Mouse (Mus musculus): ENCODE results near the gene Tldc1. TPM values are rescaled to one million over a fixed set of nuclear protein-coding genes. Genes with fewer than 3 reads are reported as not detected.

Gene Tldc1
- polyA plus RNA-seq, 1 experiment from 2014 or later: 17.8 TPM

- H3K36me3 ChIP-seq (ENCODE audit: control insufficient read depth, insufficient read depth, low read length): peaks cover 10% of the 10 kb centered on the region
- no peak overlapping the region for H3K27ac ChIP-seq (ENCODE audit: low read length)
- WGBS: 65% methylated on average over 7 of the region's 7 CpGs
- no peak overlapping the region for H3K4me2 ChIP-seq (ENCODE audit: low read depth, low read length)
- no peak for ATAC-seq
- no peaks in the 10 kb centered on the region for H3K9me3 ChIP-seq (ENCODE audit: control insufficient read depth, low read length)
- no peak overlapping the region for H3K4me3 ChIP-seq (ENCODE audit: low read length)
- H3K9ac ChIP-seq (ENCODE audit: low read depth, low read length): no peak overlapping the region; the same call in 1 of the 2 replicates
- H3K27me3 ChIP-seq (replicated peaks; ENCODE audit: control insufficient read depth, insufficient read depth, low read length): no peaks in the 10 kb centered on the region
- peaks cover 23% of the 10 kb centered on the region for H3K4me1 ChIP-seq (ENCODE audit: control insufficient read depth, insufficient read depth, low read length)
These were observed 41.1 kb upstream of the Tldc1 start for GRCm38 (mm10) chr8:119819316-119819715.

- no peak for ATAC-seq
- peak overlapping the region; percentile 47 for H3K27ac ChIP-seq (ENCODE audit: low read length)
- peaks cover 10% of the 10 kb centered on the region for H3K36me3 ChIP-seq (ENCODE audit: control insufficient read depth, insufficient read depth, low read length)
- peaks cover 41% of the 10 kb centered on the region for H3K4me1 ChIP-seq (ENCODE audit: control insufficient read depth, insufficient read depth, low read length)
- no peak overlapping the region for H3K4me3 ChIP-seq (ENCODE audit: low read length)
- no peaks in the 10 kb centered on the region for H3K9me3 ChIP-seq (ENCODE audit: control insufficient read depth, low read length)
- no peaks in the 10 kb centered on the region for H3K27me3 ChIP-seq (replicated peaks; ENCODE audit: control insufficient read depth, insufficient read depth, low read length)
- H3K4me2 ChIP-seq (ENCODE audit: low read depth, low read length): no peak overlapping the region
- 38% methylated on average over 12 of the region's 12 CpGs for WGBS
- H3K9ac ChIP-seq (ENCODE audit: low read depth, low read length): 0 out of 2 replicates have a peak overlapping the region, but pooled peaks have one; percentile 18
These were observed 39.2 kb upstream of the Tldc1 start for GRCm38 (mm10) chr8:119817446-119817845.

GRCm38 (mm10) chr8:119816219-119816618, 38.0 kb upstream of the Tldc1 start:
- H3K9ac ChIP-seq (ENCODE audit: low read depth, low read length): no peak overlapping the region
- H3K27ac ChIP-seq (ENCODE audit: low read length): no peak overlapping the region

GRCm38 (mm10) chr8:119812650-119813431, 34.6 kb upstream of the Tldc1 start:
- ATAC-seq: peak; percentile 79
- Histone ChIP-seq H3K4me3 (ENCODE audit: low read length) (peak overlapping the region; percentile 10; the same call in 1 of the 2 replicates), H3K27ac (ENCODE audit: low read length) (peak overlapping the region; percentile 97), H3K4me2 (ENCODE audit: low read depth, low read length) (peak overlapping the region; percentile 44), H3K27me3 (replicated peaks; ENCODE audit: control insufficient read depth, insufficient read depth, low read length) (no peaks in the 10 kb centered on the region), H3K4me1 (ENCODE audit: control insufficient read depth, insufficient read depth, low read length) (peaks cover 55% of the 10 kb centered on the region), H3K9ac (ENCODE audit: low read depth, low read length) (peak overlapping the region; percentile 59), H3K36me3 (ENCODE audit: control insufficient read depth, insufficient read depth, low read length) (peaks cover 6% of the 10 kb centered on the region; the same call in 1 of the 2 replicates), H3K9me3 (ENCODE audit: control insufficient read depth, low read length) (no peaks in the 10 kb centered on the region)
- WGBS: 49% methylated on average over 12 of the region's 12 CpGs

More at GRCm38 (mm10) chr8:119816219-119816618, 38.0 kb upstream of the Tldc1 start:
- H3K27me3 ChIP-seq (replicated peaks; ENCODE audit: control insufficient read depth, insufficient read depth, low read length): no peaks in the 10 kb centered on the region
- WGBS: 76% methylated on average over 6 of the region's 6 CpGs
- peaks cover 53% of the 10 kb centered on the region for H3K4me1 ChIP-seq (ENCODE audit: control insufficient read depth, insufficient read depth, low read length)
- H3K36me3 ChIP-seq (ENCODE audit: control insufficient read depth, insufficient read depth, low read length): peaks cover 7% of the 10 kb centered on the region; the same call in 1 of the 2 replicates
- H3K4me3 ChIP-seq (ENCODE audit: low read length): no peak overlapping the region
- H3K4me2 ChIP-seq (ENCODE audit: low read depth, low read length): no peak overlapping the region
- ATAC-seq: no peak
- H3K9me3 ChIP-seq (ENCODE audit: control insufficient read depth, low read length): no peaks in the 10 kb centered on the region

- H3K4me3 ChIP-seq (ENCODE audit: low read length): no peak overlapping the region
- H3K27ac ChIP-seq (ENCODE audit: low read length): peak overlapping the region; percentile 97
- no peaks in the 10 kb centered on the region for H3K27me3 ChIP-seq (replicated peaks; ENCODE audit: control insufficient read depth, insufficient read depth, low read length)
- H3K9ac ChIP-seq (ENCODE audit: low read depth, low read length): no peak overlapping the region
- peaks cover 6% of the 10 kb centered on the region; the same call in 1 of the 2 replicates for H3K36me3 ChIP-seq (ENCODE audit: control insufficient read depth, insufficient read depth, low read length)
- H3K9me3 ChIP-seq (ENCODE audit: control insufficient read depth, low read length): no peaks in the 10 kb centered on the region
- ATAC-seq: no peak
- WGBS: 42% methylated on average over 6 of the region's 6 CpGs
- no peak overlapping the region for H3K4me2 ChIP-seq (ENCODE audit: low read depth, low read length)
- peaks cover 51% of the 10 kb centered on the region for H3K4me1 ChIP-seq (ENCODE audit: control insufficient read depth, insufficient read depth, low read length)
These were observed 33.7 kb upstream of the Tldc1 start for GRCm38 (mm10) chr8:119811925-119812324.

GRCm38 (mm10) chr8:119810953-119811499, 32.8 kb upstream of the Tldc1 start:
- Histone ChIP-seq H3K36me3 (ENCODE audit: control insufficient read depth, insufficient read depth, low read length) (peaks cover 6% of the 10 kb centered on the region; the same call in 1 of the 2 replicates), H3K9ac (ENCODE audit: low read depth, low read length) (peak overlapping the region; percentile 39), H3K4me3 (ENCODE audit: low read length) (no peak overlapping the region), H3K4me1 (ENCODE audit: control insufficient read depth, insufficient read depth, low read length) (peaks cover 60% of the 10 kb centered on the region), H3K4me2 (ENCODE audit: low read depth, low read length) (no peak overlapping the region), H3K27me3 (replicated peaks; ENCODE audit: control insufficient read depth, insufficient read depth, low read length) (no peaks in the 10 kb centered on the region), H3K27ac (ENCODE audit: low read length) (peak overlapping the region; percentile 97), H3K9me3 (ENCODE audit: control insufficient read depth, low read length) (no peaks in the 10 kb centered on the region)
- WGBS: 51% methylated on average over 14 of the region's 14 CpGs
- peak; percentile 62 for ATAC-seq

- peak overlapping the region; percentile 39 for H3K9ac ChIP-seq (ENCODE audit: low read depth, low read length)
- no peak overlapping the region for H3K4me3 ChIP-seq (ENCODE audit: low read length)
- ATAC-seq: no peak
- H3K27ac ChIP-seq (ENCODE audit: low read length): peak overlapping the region; percentile 84
- no peaks in the 10 kb centered on the region for H3K9me3 ChIP-seq (ENCODE audit: control insufficient read depth, low read length)
- peaks cover 67% of the 10 kb centered on the region for H3K4me1 ChIP-seq (ENCODE audit: control insufficient read depth, insufficient read depth, low read length)
- H3K36me3 ChIP-seq (ENCODE audit: control insufficient read depth, insufficient read depth, low read length): peaks cover 3% of the 10 kb centered on the region; the same call in 1 of the 2 replicates
- no peaks in the 10 kb centered on the region for H3K27me3 ChIP-seq (replicated peaks; ENCODE audit: control insufficient read depth, insufficient read depth, low read length)
- no peak overlapping the region for H3K4me2 ChIP-seq (ENCODE audit: low read depth, low read length)
- WGBS: 71% methylated on average over 20 of the region's 23 CpGs
These were observed 32.1 kb upstream of the Tldc1 start for GRCm38 (mm10) chr8:119810127-119810868.

- Histone ChIP-seq H3K9me3 (ENCODE audit: control insufficient read depth, low read length) (no peaks in the 10 kb centered on the region), H3K4me3 (ENCODE audit: low read length) (no peak overlapping the region), H3K27me3 (replicated peaks; ENCODE audit: control insufficient read depth, insufficient read depth, low read length) (no peaks in the 10 kb centered on the region), H3K4me2 (ENCODE audit: low read depth, low read length) (no peak overlapping the region), H3K27ac (ENCODE audit: low read length) (no peak overlapping the region), H3K36me3 (ENCODE audit: control insufficient read depth, insufficient read depth, low read length) (peaks cover 3% of the 10 kb centered on the region; the same call in 1 of the 2 replicates), H3K4me1 (ENCODE audit: control insufficient read depth, insufficient read depth, low read length) (peaks cover 70% of the 10 kb centered on the region), H3K9ac (ENCODE audit: low read depth, low read length) (no peak overlapping the region)
- no peak for ATAC-seq
- WGBS: 93% methylated on average over 9 of the region's 9 CpGs
These were observed 31.4 kb upstream of the Tldc1 start for GRCm38 (mm10) chr8:119809620-119810019.

GRCm38 (mm10) chr8:119807687-119808086, 29.5 kb upstream of the Tldc1 start:
- Histone ChIP-seq H3K27ac (ENCODE audit: low read length) (no peak overlapping the region), H3K4me1 (ENCODE audit: control insufficient read depth, insufficient read depth, low read length) (peaks cover 51% of the 10 kb centered on the region), H3K9me3 (ENCODE audit: control insufficient read depth, low read length) (no peaks in the 10 kb centered on the region), H3K27me3 (replicated peaks; ENCODE audit: control insufficient read depth, insufficient read depth, low read length) (no peaks in the 10 kb centered on the region), H3K9ac (ENCODE audit: low read depth, low read length) (no peak overlapping the region), H3K4me3 (ENCODE audit: low read length) (no peak overlapping the region), H3K4me2 (ENCODE audit: low read depth, low read length) (no peak overlapping the region), H3K36me3 (ENCODE audit: control insufficient read depth, insufficient read depth, low read length) (peaks cover 3% of the 10 kb centered on the region; the same call in 1 of the 2 replicates)
- ATAC-seq: no peak
- 83% methylated on average over 4 of the region's 4 CpGs for WGBS
